ENCODE assay signal across 8 mouse cellular contexts in the genomic region with DNA sequence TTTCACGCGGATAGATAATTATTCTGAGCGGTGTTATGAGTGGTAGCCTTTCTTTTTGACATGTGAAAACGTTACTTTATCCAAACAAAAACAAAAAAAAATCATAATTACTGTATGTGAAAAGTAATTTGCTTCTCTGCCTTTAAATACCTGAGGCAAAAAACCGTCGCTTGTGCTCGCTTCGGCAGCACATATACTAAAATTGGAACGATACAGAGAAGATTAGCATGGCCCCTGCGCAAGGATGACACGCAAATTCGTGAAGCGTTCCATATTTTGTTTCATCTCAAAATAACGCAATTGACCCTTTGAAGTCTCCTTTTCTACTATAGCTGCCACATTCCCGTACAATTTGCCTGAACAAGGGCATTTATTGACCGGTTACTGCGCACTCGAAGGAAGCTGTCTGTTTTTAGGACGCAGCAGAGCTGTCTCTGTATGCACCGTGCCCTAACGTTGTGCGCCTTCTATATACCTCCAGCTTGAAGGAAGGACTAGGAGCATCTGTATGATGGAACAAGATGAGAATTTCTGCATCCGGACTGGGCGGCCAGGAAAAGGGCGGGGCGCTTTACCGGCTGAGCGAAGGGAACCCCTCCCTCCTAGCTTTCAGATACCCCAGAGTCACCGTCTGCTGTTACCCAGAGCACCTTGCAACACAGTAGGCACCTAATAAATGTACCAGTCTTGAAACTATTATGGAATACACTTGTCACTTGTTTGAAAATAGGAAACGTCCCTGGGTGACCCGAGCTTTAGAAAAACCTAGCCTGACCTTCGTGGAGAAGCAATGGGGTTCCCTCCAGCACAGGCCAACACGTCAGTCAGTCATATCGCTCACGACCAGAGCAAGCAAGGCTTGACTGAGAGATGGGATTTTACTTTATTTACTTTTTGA. TPM values are rescaled to one million over a fixed set of nuclear protein-coding genes. Genes with fewer than 3 reads are reported as not detected.
DNase-seq lines count a peak whose midpoint lies in the region; ATAC-seq lines count a peak whose summit lies in the region.

No protein-coding gene starts in this region.

- H3K9me3 ChIP-seq in forebrain, embryonic 16.5 days (ENCODE audit: control insufficient read depth, low read length) = no peaks in the 10 kb centered on the region
- H3K9me3 ChIP-seq in hindbrain, embryonic 11.5 days (ENCODE audit: control insufficient read depth, low read length) = no peaks in the 10 kb centered on the region
- no peaks in the 10 kb centered on the region for H3K9me3 ChIP-seq in lung, embryonic 16.5 days (ENCODE audit: control insufficient read depth, low read length)

- DNase-seq in ES-CJ7 (ENCODE audit: low read depth, low spot score) = peak; percentile 77
- peak; percentile 76 for DNase-seq in cerebellum, adult 11 months
- DNase-seq in hindbrain, embryonic 11.5 days (ENCODE audit: low spot score) = peak; percentile 71
- peak; percentile 53 to 59 for DNase-seq in layer of hippocampus, postnatal 10 days (ENCODE audit: low spot score in 2 of 2)
- DNase-seq in retina, embryonic 14.5 days (ENCODE audit: low spot score) = peak; percentile 74
- peak; percentile 81 for DNase-seq in thymus, postnatal 4 days

- 4% methylated on average over 35 of the region's 35 CpGs for WGBS in forebrain, embryonic 16.5 days
- WGBS in hindbrain, embryonic 11.5 days = 4% methylated on average over 35 of the region's 35 CpGs
- WGBS in lung, embryonic 16.5 days = 2% methylated on average over 35 of the region's 35 CpGs

- H3K27me3 ChIP-seq in forebrain, embryonic 16.5 days (replicated peaks; ENCODE audit: control insufficient read depth, insufficient read depth, low read length) = peaks cover 34% of the 10 kb centered on the region
- H3K27me3 ChIP-seq in hindbrain, embryonic 11.5 days (ENCODE audit: control insufficient read depth, insufficient read depth, low read length) = peaks cover 35% of the 10 kb centered on the region
- H3K27me3 ChIP-seq in lung, embryonic 16.5 days (ENCODE audit: control insufficient read depth, insufficient read depth, low read depth, low read length) = no peaks in the 10 kb centered on the region

- H3K9ac ChIP-seq in forebrain, embryonic 16.5 days (replicated peaks; ENCODE audit: low read depth, low read length) = peak overlapping the region; percentile 89
- peak overlapping the region; percentile 56 for H3K9ac ChIP-seq in hindbrain, embryonic 11.5 days (ENCODE audit: low read depth, low read length)
- H3K9ac ChIP-seq in lung, embryonic 16.5 days (ENCODE audit: low read length) = peak overlapping the region; percentile 96

- H3K4me2 ChIP-seq in forebrain, embryonic 16.5 days (ENCODE audit: low read length) = peak overlapping the region; percentile 99
- peak overlapping the region; percentile 65 for H3K4me2 ChIP-seq in hindbrain, embryonic 11.5 days (replicated peaks; ENCODE audit: low read depth, low read length)
- peak overlapping the region; percentile 95 for H3K4me2 ChIP-seq in lung, embryonic 16.5 days (ENCODE audit: low read depth, low read length)

- H3K27ac ChIP-seq in forebrain, embryonic 16.5 days (ENCODE audit: low read length) = peak overlapping the region; percentile 96
- H3K27ac ChIP-seq in hindbrain, embryonic 11.5 days (ENCODE audit: low read depth, low read length) = peak overlapping the region; percentile 92
- peak overlapping the region; percentile 98 for H3K27ac ChIP-seq in lung, embryonic 16.5 days (ENCODE audit: low read length)

- H3K4me1 ChIP-seq in forebrain, embryonic 16.5 days (replicated peaks; ENCODE audit: control insufficient read depth, insufficient read depth, low read length) = peaks cover 40% of the 10 kb centered on the region
- peaks cover 10% of the 10 kb centered on the region for H3K4me1 ChIP-seq in hindbrain, embryonic 11.5 days (replicated peaks; ENCODE audit: control insufficient read depth, insufficient read depth, low read length)
- H3K4me1 ChIP-seq in lung, embryonic 16.5 days (replicated peaks; ENCODE audit: control insufficient read depth, insufficient read depth, low read length) = peaks cover 47% of the 10 kb centered on the region

- peak; percentile 24; the same call in 1 of the 2 replicates for ATAC-seq in forebrain, embryonic 16.5 days
- ATAC-seq in hindbrain, embryonic 11.5 days (ENCODE audit: low FRiP score) = no peak
- ATAC-seq in lung, embryonic 16.5 days (ENCODE audit: low read depth) = no peak

- no peaks in the 10 kb centered on the region for H3K36me3 ChIP-seq in forebrain, embryonic 16.5 days (ENCODE audit: control insufficient read depth, insufficient read depth)
- H3K36me3 ChIP-seq in hindbrain, embryonic 11.5 days (ENCODE audit: control insufficient read depth, insufficient read depth, low read length) = no peaks in the 10 kb centered on the region
- no peaks in the 10 kb centered on the region for H3K36me3 ChIP-seq in lung, embryonic 16.5 days (ENCODE audit: control insufficient read depth, insufficient read depth, low read length)

- peak overlapping the region; percentile 83 for H3K4me3 ChIP-seq in forebrain, embryonic 16.5 days (replicated peaks; ENCODE audit: low read length)
- H3K4me3 ChIP-seq in hindbrain, embryonic 11.5 days (ENCODE audit: low read depth, low read length) = peak overlapping the region; percentile 66
- H3K4me3 ChIP-seq in lung, embryonic 16.5 days (ENCODE audit: low read length) = peak overlapping the region; percentile 80

RNA-seq across cellular contexts. Expression of a gene that starts 1.5 kb away (rescaled TPM):
- polyA plus RNA-seq in forebrain, embryonic 16.5 days (2015; fragmentation: Nextera tagmentation; extraction: Ambion mirVana) = 12.3 and 12.8 TPM in 2 replicates
- 14.6 and 16.1 TPM in 2 replicates for polyA plus RNA-seq in hindbrain, embryonic 11.5 days (2014; fragmentation: Nextera tagmentation; extraction: Ambion mirVana)
- 100 to 1,000 TPM; 137 to 139 TPM for total RNA-seq in layer of hippocampus, postnatal 10 days (2021)
- 7.3 and 9.0 TPM in 2 replicates for polyA plus RNA-seq in lung, embryonic 16.5 days (2015; fragmentation: Nextera tagmentation; extraction: Ambion mirVana)

RNA-seq across cellular contexts. Expression of a gene that starts 2.8 kb away (rescaled TPM):
- 30.5 and 31.3 TPM in 2 replicates for polyA plus RNA-seq in forebrain, embryonic 16.5 days (2015; fragmentation: Nextera tagmentation; extraction: Ambion mirVana)
- polyA plus RNA-seq in hindbrain, embryonic 11.5 days (2014; fragmentation: Nextera tagmentation; extraction: Ambion mirVana) = 180 and 221 TPM in 2 replicates
- total RNA-seq in layer of hippocampus, postnatal 10 days (2021) = 10 to 100 TPM in 1 of 2 experiments, 1 to 10 TPM in 1; 8.2 to 10.3 TPM
- polyA plus RNA-seq in lung, embryonic 16.5 days (2015; fragmentation: Nextera tagmentation; extraction: Ambion mirVana) = 401 and 405 TPM in 2 replicates

RNA-seq across cellular contexts. Expression of a gene that starts 10.7 kb away (rescaled TPM):
- 3.9 and 4.7 TPM in 2 replicates for polyA plus RNA-seq in forebrain, embryonic 16.5 days (2015; fragmentation: Nextera tagmentation; extraction: Ambion mirVana)
- 2.6 TPM in 2 replicates for polyA plus RNA-seq in hindbrain, embryonic 11.5 days (2014; fragmentation: Nextera tagmentation; extraction: Ambion mirVana)
- total RNA-seq in layer of hippocampus, postnatal 10 days (2021) = 10 to 100 TPM in 1 of 2 experiments, 1 to 10 TPM in 1; 9.3 to 10.3 TPM
- 4.9 and 5.6 TPM in 2 replicates for polyA plus RNA-seq in lung, embryonic 16.5 days (2015; fragmentation: Nextera tagmentation; extraction: Ambion mirVana)

RNA-seq across cellular contexts. Expression of a gene that starts 15.1 kb away (rescaled TPM):
- polyA plus RNA-seq in forebrain, embryonic 16.5 days (2015; fragmentation: Nextera tagmentation; extraction: Ambion mirVana) = 0.29 and 0.60 TPM in 2 replicates
- polyA plus RNA-seq in hindbrain, embryonic 11.5 days (2014; fragmentation: Nextera tagmentation; extraction: Ambion mirVana) = 0.29 and 0.49 TPM in 2 replicates
- under 1 TPM; 0.13 to 0.27 TPM for total RNA-seq in layer of hippocampus, postnatal 10 days (2021)
- 0.25 and 0.75 TPM in 2 replicates for polyA plus RNA-seq in lung, embryonic 16.5 days (2015; fragmentation: Nextera tagmentation; extraction: Ambion mirVana)

RNA-seq across cellular contexts. Expression of a gene that starts 25.6 kb away (rescaled TPM):
- polyA plus RNA-seq in forebrain, embryonic 16.5 days (2015; fragmentation: Nextera tagmentation; extraction: Ambion mirVana) = 81.8 and 97.7 TPM in 2 replicates
- 94.7 and 102 TPM in 2 replicates for polyA plus RNA-seq in hindbrain, embryonic 11.5 days (2014; fragmentation: Nextera tagmentation; extraction: Ambion mirVana)
- total RNA-seq in layer of hippocampus, postnatal 10 days (2021) = 10 to 100 TPM; 41.8 to 46.5 TPM
- polyA plus RNA-seq in lung, embryonic 16.5 days (2015; fragmentation: Nextera tagmentation; extraction: Ambion mirVana) = 76.7 and 83.0 TPM in 2 replicates
